Mouse (Mus musculus) hindbrain, embryonic 15.5 days (tissue): ENCODE measurements around the gene Plcb1. TPM values are rescaled to one million over a fixed set of nuclear protein-coding genes. Genes with fewer than 3 reads are reported as not detected.

Source experiments
- ATAC-seq: fragments of 200-750 bp; cut with Nextera tagmentation; 2 replicates; pipeline ENCODE4 v1.8.0; 2017; ENCODE audit warnings: low read depth, moderate number of reproducible peaks, moderate TSS enrichment; ENCODE audit not compliant: low FRiP score
- H3K27ac ChIP-seq: fragments of 300-500 bp; sonication (generic); replicated peaks from 2 replicates; pipeline ENCODE4 v1.5.1; 2015; ENCODE audit warnings: mild to moderate bottlenecking, inconsistent platforms
- H3K27me3 ChIP-seq: fragments of 300-500 bp; sonication (generic); 2 replicates; pipeline ENCODE4 v1.6.1; 2015; ENCODE audit warnings: control low read depth, inconsistent platforms
- H3K36me3 ChIP-seq: fragments of 300-500 bp; sonication (generic); 2 replicates; pipeline ENCODE4 v1.6.1; 2015; ENCODE audit warnings: control low read depth, inconsistent platforms
- H3K4me1 ChIP-seq: fragments of 300-500 bp; sonication (generic); replicated peaks from 2 replicates; pipeline ENCODE4 v1.6.1; 2015; ENCODE audit warnings: control low read depth, inconsistent platforms
- H3K4me2 ChIP-seq: fragments of 300-500 bp; sonication (generic); 2 replicates; pipeline ENCODE4 v1.6.1; 2015; ENCODE audit warnings: moderate library complexity, mild to moderate bottlenecking, inconsistent platforms
- H3K4me3 ChIP-seq: fragments of 300-500 bp; sonication (generic); 2 replicates; pipeline ENCODE4 v1.5.1; 2015; ENCODE audit warnings: mild to moderate bottlenecking, inconsistent platforms
- H3K9ac ChIP-seq: fragments of 300-500 bp; sonication (generic); 2 replicates; pipeline ENCODE4 v1.6.1; 2015; ENCODE audit warnings: inconsistent platforms
- H3K9me3 ChIP-seq: fragments of 300-500 bp; sonication (generic); 2 replicates; pipeline ENCODE4 v1.6.1; 2016; ENCODE audit warnings: control low read depth, inconsistent platforms
- WGBS: fragments of 180-500 bp; shearing (Covaris S2); methylation state at CpG from one replicate; pipeline ENCODE4 v1.1.7; 2015; 5-methylcytosine and 5-hydroxymethylcytosine counted together
- polyA plus RNA-seq: library from polyadenylated mRNA; unstranded; fragments of >200 nt; fragmentation: Nextera tagmentation; extraction: Ambion mirVana; gene quantifications from 2 replicates; pipeline ENCODE4 v1.2.1, GENCODE M21; 2015

Gene Plcb1
- polyA plus RNA-seq, 1 experiment from 2014 or later = 53.3 TPM

- no peaks in the 10 kb centered on the region for H3K27me3 ChIP-seq
- H3K36me3 ChIP-seq = no peaks in the 10 kb centered on the region
- no peak overlapping the region for H3K4me3 ChIP-seq
- H3K27ac ChIP-seq = no peak overlapping the region
- H3K4me2 ChIP-seq = no peak overlapping the region
- ATAC-seq = no peak; the same call in 1 of the 2 replicates
- 69% methylated on average over 3 of the region's 3 CpGs for WGBS
- no peak overlapping the region for H3K9ac ChIP-seq
- H3K4me1 ChIP-seq = peaks cover 5% of the 10 kb centered on the region; the same call in 1 of the 2 replicates
- H3K9me3 ChIP-seq = no peaks in the 10 kb centered on the region
Measured at GRCm38 (mm10) chr2:135114501-135115128, 328.7 kb downstream of the Plcb1 start.

GRCm38 (mm10) chr2:135123057-135123456 lies 337.2 kb downstream of the Plcb1 start:
- no peaks in the 10 kb centered on the region for H3K4me1 ChIP-seq
- no peak for ATAC-seq
- H3K9me3 ChIP-seq = no peaks in the 10 kb centered on the region
- no peak overlapping the region for H3K27ac ChIP-seq
- no peaks in the 10 kb centered on the region for H3K36me3 ChIP-seq
- WGBS = 68% methylated on average over 4 of the region's 4 CpGs
- no peaks in the 10 kb centered on the region for H3K27me3 ChIP-seq
- no peak overlapping the region for H3K4me3 ChIP-seq
- no peak overlapping the region for H3K9ac ChIP-seq
- no peak overlapping the region for H3K4me2 ChIP-seq

GRCm38 (mm10) chr2:135123695-135124343 lies 338.0 kb downstream of the Plcb1 start:
- ATAC-seq = peak; percentile 69
- H3K9me3 ChIP-seq = no peaks in the 10 kb centered on the region
- H3K4me2 ChIP-seq = no peak overlapping the region
- H3K4me3 ChIP-seq = no peak overlapping the region
- H3K4me1 ChIP-seq = no peaks in the 10 kb centered on the region
- H3K9ac ChIP-seq = no peak overlapping the region
- H3K36me3 ChIP-seq = no peaks in the 10 kb centered on the region
- 72% methylated on average over 4 of the region's 4 CpGs for WGBS
- no peak overlapping the region for H3K27ac ChIP-seq
- no peaks in the 10 kb centered on the region for H3K27me3 ChIP-seq

- H3K9me3 ChIP-seq = no peaks in the 10 kb centered on the region
- 2% methylated on average over 8 of the region's 8 CpGs for WGBS
- 0 out of 2 replicates have a peak overlapping the region, but pooled peaks have one; percentile 1 for H3K4me2 ChIP-seq
- H3K9ac ChIP-seq = no peak overlapping the region
- H3K27ac ChIP-seq = no peak overlapping the region
- ATAC-seq = no peak
- H3K27me3 ChIP-seq = no peaks in the 10 kb centered on the region
- H3K4me3 ChIP-seq = no peak overlapping the region
- H3K36me3 ChIP-seq = no peaks in the 10 kb centered on the region
- H3K4me1 ChIP-seq = peaks cover 10% of the 10 kb centered on the region
Measured at GRCm38 (mm10) chr2:135140576-135140975, 354.7 kb downstream of the Plcb1 start.

- H3K27ac ChIP-seq = no peak overlapping the region
- no peaks in the 10 kb centered on the region for H3K36me3 ChIP-seq
- no peaks in the 10 kb centered on the region for H3K9me3 ChIP-seq
- no peak overlapping the region for H3K4me2 ChIP-seq
- 0 out of 2 replicates have a peak, but pooled peaks cover 4% of the 10 kb centered on the region for H3K4me1 ChIP-seq
- H3K9ac ChIP-seq = no peak overlapping the region
- H3K4me3 ChIP-seq = no peak overlapping the region
- WGBS = 86% methylated on average over 7 of the region's 7 CpGs
- no peak for ATAC-seq
- H3K27me3 ChIP-seq = no peaks in the 10 kb centered on the region
Measured at GRCm38 (mm10) chr2:135152289-135152688, 366.4 kb downstream of the Plcb1 start.

GRCm38 (mm10) chr2:135153248-135153647 lies 367.4 kb downstream of the Plcb1 start:
- H3K27me3 ChIP-seq = no peaks in the 10 kb centered on the region
- ATAC-seq = no peak
- WGBS = 64% methylated on average over 4 of the region's 4 CpGs
- no peaks in the 10 kb centered on the region for H3K36me3 ChIP-seq
- no peak overlapping the region; the same call in 1 of the 2 replicates for H3K27ac ChIP-seq
- 0 out of 2 replicates have a peak, but pooled peaks cover 4% of the 10 kb centered on the region for H3K4me1 ChIP-seq
- H3K9ac ChIP-seq = no peak overlapping the region
- H3K4me3 ChIP-seq = no peak overlapping the region
- no peaks in the 10 kb centered on the region for H3K9me3 ChIP-seq
- H3K4me2 ChIP-seq = no peak overlapping the region

GRCm38 (mm10) chr2:135156055-135156454 lies 370.2 kb downstream of the Plcb1 start:
- Histone ChIP-seq H3K9me3 (no peaks in the 10 kb centered on the region), H3K27me3 (no peaks in the 10 kb centered on the region), H3K27ac (no peak overlapping the region), H3K4me3 (no peak overlapping the region), H3K36me3 (no peaks in the 10 kb centered on the region), H3K9ac (no peak overlapping the region), H3K4me1 (0 out of 2 replicates have a peak, but pooled peaks cover 4% of the 10 kb centered on the region), H3K4me2 (no peak overlapping the region)
- 71% methylated on average over 7 of the region's 7 CpGs for WGBS
- no peak for ATAC-seq

GRCm38 (mm10) chr2:135157961-135158360 lies 372.1 kb downstream of the Plcb1 start:
- Histone ChIP-seq H3K9ac (no peak overlapping the region), H3K4me2 (no peak overlapping the region), H3K9me3 (no peaks in the 10 kb centered on the region), H3K27ac (no peak overlapping the region), H3K27me3 (no peaks in the 10 kb centered on the region), H3K36me3 (no peaks in the 10 kb centered on the region), H3K4me1 (0 out of 2 replicates have a peak, but pooled peaks cover 3% of the 10 kb centered on the region), H3K4me3 (no peak overlapping the region)
- WGBS = 97% methylated on average over 2 of the region's 2 CpGs
- no peak for ATAC-seq

- WGBS = 91% methylated on average over 4 of the region's 4 CpGs
- Histone ChIP-seq H3K27me3 (no peaks in the 10 kb centered on the region), H3K36me3 (no peaks in the 10 kb centered on the region), H3K9me3 (no peaks in the 10 kb centered on the region), H3K9ac (no peak overlapping the region), H3K4me3 (no peak overlapping the region), H3K4me2 (no peak overlapping the region), H3K4me1 (no peaks in the 10 kb centered on the region), H3K27ac (no peak overlapping the region)
- ATAC-seq = no peak
Measured at GRCm38 (mm10) chr2:135161673-135162072, 375.8 kb downstream of the Plcb1 start.

- no peaks in the 10 kb centered on the region for H3K4me1 ChIP-seq
- no peak overlapping the region for H3K4me2 ChIP-seq
- no peaks in the 10 kb centered on the region for H3K27me3 ChIP-seq
- no peak overlapping the region for H3K9ac ChIP-seq
- 80% methylated on average over 3 of the region's 3 CpGs for WGBS
- H3K4me3 ChIP-seq = no peak overlapping the region
- no peak for ATAC-seq
- no peak overlapping the region for H3K27ac ChIP-seq
- no peaks in the 10 kb centered on the region for H3K36me3 ChIP-seq
- no peaks in the 10 kb centered on the region for H3K9me3 ChIP-seq
Measured at GRCm38 (mm10) chr2:135165512-135165911, 379.6 kb downstream of the Plcb1 start.

GRCm38 (mm10) chr2:135175544-135175943 lies 389.7 kb downstream of the Plcb1 start:
- Histone ChIP-seq H3K4me2 (no peak overlapping the region), H3K9me3 (no peaks in the 10 kb centered on the region), H3K4me3 (no peak overlapping the region), H3K27me3 (no peaks in the 10 kb centered on the region), H3K9ac (no peak overlapping the region), H3K36me3 (no peaks in the 10 kb centered on the region), H3K27ac (no peak overlapping the region), H3K4me1 (no peaks in the 10 kb centered on the region)
- no peak for ATAC-seq
- 82% methylated on average over 4 of the region's 4 CpGs for WGBS

- Histone ChIP-seq H3K4me3 (no peak overlapping the region), H3K27ac (0 out of 2 replicates have a peak overlapping the region, but pooled peaks have one; percentile 55), H3K9me3 (no peaks in the 10 kb centered on the region), H3K4me1 (0 out of 2 replicates have a peak, but pooled peaks cover 3% of the 10 kb centered on the region), H3K4me2 (no peak overlapping the region), H3K9ac (no peak overlapping the region), H3K27me3 (no peaks in the 10 kb centered on the region), H3K36me3 (no peaks in the 10 kb centered on the region)
- 54% methylated on average over 6 of the region's 6 CpGs for WGBS
- no peak for ATAC-seq
Measured at GRCm38 (mm10) chr2:135187659-135188058, 401.8 kb downstream of the Plcb1 start.
